ENCODE assay signal across 10 mouse cellular contexts in genomic region chr5:73360240-73360639, GRCm38 (mm10). TPM values are rescaled to one million over a fixed set of nuclear protein-coding genes. Genes with fewer than 3 reads are reported as not detected.
DNase-seq lines count a peak whose midpoint lies in the region; ATAC-seq and TF ChIP-seq lines count a peak whose summit lies in the region.
"Had no signal": no experiment of that assay in that cellular context is flagged by ENCODE, and none has a peak within 500 bp of the region (broad histone marks: within the 10 kb centered on the region; RNA-seq: fewer than 3 reads in every experiment).

No protein-coding gene starts in this region.

- no peaks in the 10 kb centered on the region for H3K9me3 ChIP-seq in forebrain, embryonic 14.5 days (replicated peaks; ENCODE audit: control insufficient read depth, low read length)
- no peaks in the 10 kb centered on the region for H3K9me3 ChIP-seq in forebrain, postnatal 0 days (ENCODE audit: low read length)
- no peaks in the 10 kb centered on the region for H3K9me3 ChIP-seq in intestine, embryonic 15.5 days
- no peaks in the 10 kb centered on the region for H3K9me3 ChIP-seq in neural tube, embryonic 14.5 days (ENCODE audit: control insufficient read depth, low read length)

- no peaks in the 10 kb centered on the region for H3K27me3 ChIP-seq in forebrain, embryonic 14.5 days (replicated peaks; ENCODE audit: control insufficient read depth, insufficient read depth, low read length)
- H3K27me3 ChIP-seq in forebrain, postnatal 0 days (ENCODE audit: insufficient read depth, low read length), result no peaks in the 10 kb centered on the region
- no peaks in the 10 kb centered on the region for H3K27me3 ChIP-seq in liver, adult 2 months (ENCODE audit: control insufficient read depth, insufficient read depth, low read length)
- no peaks in the 10 kb centered on the region for H3K27me3 ChIP-seq in intestine, embryonic 15.5 days (replicated peaks)
- no peaks in the 10 kb centered on the region for H3K27me3 ChIP-seq in neural tube, embryonic 14.5 days (ENCODE audit: control insufficient read depth, insufficient read depth, low read length)

- 39% methylated on average over 12 of the region's 12 CpGs for WGBS in forebrain, embryonic 14.5 days
- 33% methylated on average over 12 of the region's 12 CpGs for WGBS in forebrain, postnatal 0 days
- 19% methylated on average over 12 of the region's 12 CpGs for WGBS in liver, adult 2 months
- 28% methylated on average over 12 of the region's 12 CpGs for WGBS in intestine, embryonic 15.5 days
- WGBS in neural tube, embryonic 14.5 days, result 36% methylated on average over 12 of the region's 12 CpGs

- H3K79me2 ChIP-seq in liver, adult 2 months (ENCODE audit: control insufficient read depth, insufficient read depth, low read length), result no peaks in the 10 kb centered on the region

- TF ChIP-seq CTCF in forebrain, postnatal 0 days (IDR thresholded peaks at IDR 0.05; ENCODE audit: low read depth), result no peak
- no peak for TF ChIP-seq CTCF in liver, adult 2 months (IDR thresholded peaks at IDR 0.05; ENCODE audit: low read depth, low read length)

- no peak overlapping the region for H3K9ac ChIP-seq in forebrain, embryonic 14.5 days (ENCODE audit: low read length)
- no peak overlapping the region for H3K9ac ChIP-seq in forebrain, postnatal 0 days
- no peak overlapping the region for H3K9ac ChIP-seq in liver, adult 2 months (ENCODE audit: low read depth, low read length)
- no peak overlapping the region for H3K9ac ChIP-seq in intestine, embryonic 15.5 days
- no peak overlapping the region for H3K9ac ChIP-seq in neural tube, embryonic 14.5 days (replicated peaks; ENCODE audit: low read depth, low read length)

- peak overlapping the region; percentile 16; the same call in 1 of the 2 replicates for H3K4me2 ChIP-seq in forebrain, embryonic 14.5 days (ENCODE audit: low read length)
- no peak overlapping the region for H3K4me2 ChIP-seq in forebrain, postnatal 0 days (ENCODE audit: low read depth)
- peak overlapping the region; percentile 51 for H3K4me2 ChIP-seq in intestine, embryonic 15.5 days (replicated peaks)
- H3K4me2 ChIP-seq in neural tube, embryonic 14.5 days (ENCODE audit: low read depth, low read length), result peak overlapping the region; percentile 20; the same call in 1 of the 2 replicates

- no peak overlapping the region for H3K4me3 ChIP-seq in forebrain, embryonic 14.5 days (ENCODE audit: low read depth, low read length)
- H3K4me3 ChIP-seq in forebrain, postnatal 0 days (ENCODE audit: low read depth, low read length), result no peak overlapping the region
- H3K4me3 ChIP-seq in liver, adult 2 months (ENCODE audit: insufficient read depth, low read depth, low read length), result no peak overlapping the region
- H3K4me3 ChIP-seq in intestine, embryonic 15.5 days (replicated peaks), result no peak overlapping the region
- H3K4me3 ChIP-seq in neural tube, embryonic 14.5 days (ENCODE audit: low read depth, low read length), result no peak overlapping the region

- ATAC-seq in forebrain, embryonic 14.5 days, result no peak
- no peak for ATAC-seq in forebrain, postnatal 0 days
- no peak for ATAC-seq in intestine, embryonic 15.5 days
- no peak for ATAC-seq in neural tube, embryonic 14.5 days (ENCODE audit: low read depth)

- no peak overlapping the region for H3K27ac ChIP-seq in forebrain, embryonic 14.5 days (ENCODE audit: low read depth, low read length)
- H3K27ac ChIP-seq in forebrain, postnatal 0 days (ENCODE audit: low read depth, low read length), result no peak overlapping the region
- H3K27ac ChIP-seq in liver, adult 2 months (replicated peaks; ENCODE audit: insufficient read depth, low read depth, low read length), result peak overlapping the region; percentile 3; the same call in 1 of the 2 replicates
- H3K27ac ChIP-seq in intestine, embryonic 15.5 days, result no peak overlapping the region
- H3K27ac ChIP-seq in neural tube, embryonic 14.5 days (ENCODE audit: low read depth, low read length), result no peak overlapping the region

- no peak for DNase-seq in forebrain, embryonic 14.5 days (ENCODE audit: low spot score)
- no peak for DNase-seq in forebrain, postnatal 0 days
- peak; percentile 76 for DNase-seq in liver, adult 2 months (ENCODE audit: extremely low read depth, low read depth, low spot score)
- no peak for DNase-seq in liver
- no peak for DNase-seq in spleen, postnatal 14 days (ENCODE audit: low spot score in 2 of 2)
- DNase-seq in spleen, postnatal 10 days (ENCODE audit: low spot score in 2 of 2), result no peak
- DNase-seq: cerebellum, postnatal 10 days had no signal

- no peaks in the 10 kb centered on the region for H3K4me1 ChIP-seq in forebrain, embryonic 14.5 days (ENCODE audit: control insufficient read depth, insufficient read depth, low read length)
- no peaks in the 10 kb centered on the region for H3K4me1 ChIP-seq in forebrain, postnatal 0 days (ENCODE audit: insufficient read depth)
- peaks cover 6% of the 10 kb centered on the region; the same call in 1 of the 2 replicates for H3K4me1 ChIP-seq in liver, adult 2 months (ENCODE audit: control insufficient read depth, insufficient read depth, low read length)
- peaks cover 10% of the 10 kb centered on the region for H3K4me1 ChIP-seq in intestine, embryonic 15.5 days (replicated peaks)
- H3K4me1 ChIP-seq in neural tube, embryonic 14.5 days (ENCODE audit: control insufficient read depth, insufficient read depth, low read length), result no peaks in the 10 kb centered on the region

- no peak for TF ChIP-seq POLR2A in liver, adult 2 months (IDR thresholded peaks at IDR 0.05; ENCODE audit: extremely low read depth, insufficient read depth, low read length)

- H3K36me3 ChIP-seq in forebrain, embryonic 14.5 days (ENCODE audit: control insufficient read depth, insufficient read depth, low read length), result no peaks in the 10 kb centered on the region
- H3K36me3 ChIP-seq in forebrain, postnatal 0 days (ENCODE audit: insufficient read depth), result no peaks in the 10 kb centered on the region
- no peaks in the 10 kb centered on the region for H3K36me3 ChIP-seq in liver, adult 2 months (ENCODE audit: control insufficient read depth, insufficient read depth, low read length)
- H3K36me3 ChIP-seq in intestine, embryonic 15.5 days, result no peaks in the 10 kb centered on the region
- no peaks in the 10 kb centered on the region for H3K36me3 ChIP-seq in neural tube, embryonic 14.5 days (ENCODE audit: control insufficient read depth, insufficient read depth, low read length)

RNA-seq across cellular contexts. Expression of gene Ociad2, which starts 19.4 kb away (rescaled TPM):
- polyA plus RNA-seq in forebrain, embryonic 14.5 days (2014; fragmentation: Nextera tagmentation; extraction: Ambion mirVana), result 14.5 and 20.3 TPM in 2 replicates
- 12.7 and 16.5 TPM in 2 replicates for total RNA-seq in forebrain, postnatal 0 days (2014; rRNA removed)
- 25.5 and 30.6 TPM in 2 replicates for polyA plus RNA-seq in forebrain, postnatal 0 days (2015; fragmentation: Nextera tagmentation; extraction: Ambion mirVana)
- 8.4 and 10.3 TPM in 2 replicates for total RNA-seq in liver, adult 2 months (2014; rRNA removed)
- polyA plus RNA-seq in liver, adult 2 months (2012; rRNA removed), result 3.4 and 4.3 TPM in 2 replicates
- 192 and 216 TPM in 2 replicates for polyA plus RNA-seq in intestine, embryonic 15.5 days (2015; fragmentation: Nextera tagmentation; extraction: Ambion mirVana)
- polyA plus RNA-seq in neural tube, embryonic 14.5 days (2014; fragmentation: Nextera tagmentation; extraction: Ambion mirVana), result 22.0 and 22.5 TPM in 2 replicates

RNA-seq across cellular contexts. Expression of gene Cwh43, which starts 45.6 kb away (rescaled TPM):
- 0.26 TPM in 1 of 2 replicates, not detected in the other for polyA plus RNA-seq in forebrain, embryonic 14.5 days (2014; fragmentation: Nextera tagmentation; extraction: Ambion mirVana)
- total RNA-seq in forebrain, postnatal 0 days (2014; rRNA removed), result 0.14 and 1.5 TPM in 2 replicates
- polyA plus RNA-seq in forebrain, postnatal 0 days (2015; fragmentation: Nextera tagmentation; extraction: Ambion mirVana), result 0.51 and 0.65 TPM in 2 replicates
- total RNA-seq in liver, adult 2 months (2014; rRNA removed), result not detected in 2 replicates
- not detected in 2 replicates for polyA plus RNA-seq in liver, adult 2 months (2012; rRNA removed)
- 0.15 and 0.20 TPM in 2 replicates for polyA plus RNA-seq in intestine, embryonic 15.5 days (2015; fragmentation: Nextera tagmentation; extraction: Ambion mirVana)
- polyA plus RNA-seq in neural tube, embryonic 14.5 days (2014; fragmentation: Nextera tagmentation; extraction: Ambion mirVana), result 0.55 and 0.88 TPM in 2 replicates
- polyA plus RNA-seq: C2C12 had no signal
